Mouse (Mus musculus) olfactory bulb, adult 2 months (tissue): ENCODE data around the gene Pecr. TPM values are rescaled to one million over a fixed set of nuclear protein-coding genes. Genes with fewer than 3 reads are reported as not detected.
A peak's percentile ranks its signal among the peaks of the same experiment; 100 is the strongest.
"Not testable (repeated sequence)": the region's sequence is repeated elsewhere in the genome, so short reads cannot be mapped to it uniquely, and the experiment has no call there.

Experiments used
- H3K27ac ChIP-seq: fragments of 200-500 bp; 2 replicates; pipeline ENCODE4 v1.5.1; 2012; ENCODE audit warnings: low read depth, low read length; ENCODE audit not compliant: insufficient read depth
- H3K4me1 ChIP-seq: fragments of 200-500 bp; 2 replicates; pipeline ENCODE4 v1.6.1; 2012; ENCODE audit warnings: low read length; ENCODE audit not compliant: control insufficient read depth, insufficient read depth
- H3K4me3 ChIP-seq: fragments of 200-500 bp; 2 replicates; pipeline ENCODE4 v1.5.1; 2012; ENCODE audit warnings: mild to moderate bottlenecking, low read depth, low read length, moderate library complexity; ENCODE audit not compliant: insufficient read depth
- CTCF ChIP-seq: fragments of 200-500 bp; IDR thresholded peaks from 2 replicates; pipeline ENCODE4 v1.5.1; 2012; ENCODE audit warnings: low read depth, mild to moderate bottlenecking, low read length, moderate library complexity; ENCODE audit not compliant: insufficient read depth
- POLR2A ChIP-seq: fragments of 200-500 bp; IDR thresholded peaks from 2 replicates; pipeline ENCODE4 v1.6.1; 2012; ENCODE audit warnings: mild to moderate bottlenecking, low read depth, low read length, moderate library complexity; ENCODE audit not compliant: insufficient read depth
- WGBS: fragments of 180-500 bp; shearing (Covaris S2); methylation state at CpG from one replicate; pipeline ENCODE4 v1.1.7; 2018; 5-methylcytosine and 5-hydroxymethylcytosine counted together
- polyA plus RNA-seq: library from polyadenylated mRNA; stranded (reverse); fragments of >200 nt; gene quantifications from 2 replicates; pipeline ENCODE4 v1.2.4, GENCODE M21; 2012; ENCODE audit warnings: low replicate concordance; ENCODE audit not compliant: missing spikeins, insufficient read depth, insufficient read length

Pecr gene
- polyA plus RNA-seq, 1 experiment = not detected

GRCm38 (mm10) chr1:72256381-72257256 lies 27.5 kb downstream of the Pecr start:
- H3K27ac ChIP-seq = no peak overlapping the region

DNA sequence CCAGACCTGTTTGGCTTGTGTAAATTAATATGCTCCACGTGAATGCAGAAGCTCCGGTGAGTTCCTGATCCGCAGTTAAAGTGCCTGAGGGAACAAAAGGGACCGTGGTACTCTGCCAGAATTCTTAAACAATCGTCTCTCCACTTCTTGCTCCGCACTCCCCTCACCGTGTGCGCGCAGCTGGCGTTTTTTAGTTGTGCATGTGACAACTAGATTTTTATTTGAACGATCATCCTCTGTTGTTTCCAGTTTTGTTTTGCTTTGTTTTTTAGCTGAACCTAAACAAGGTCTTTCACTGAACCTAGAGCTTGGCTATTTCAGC lies 28.3 kb downstream of the Pecr start:
- TF ChIP-seq POLR2A (no peak), CTCF (no peak)
- Histone ChIP-seq H3K4me3 (no peak overlapping the region), H3K4me1 (peaks cover 5% of the 10 kb centered on the region), H3K27ac (peak overlapping the region; percentile 48; the same call in 1 of the 2 replicates)
- 20% methylated on average over 11 of the region's 11 CpGs for WGBS

More at GRCm38 (mm10) chr1:72256381-72257256, 27.5 kb downstream of the Pecr start:
- Histone ChIP-seq H3K4me3 (no peak overlapping the region), H3K4me1 (peaks cover 5% of the 10 kb centered on the region)
- WGBS = 73% methylated on average over 9 of the region's 9 CpGs
- TF ChIP-seq CTCF (no peak), POLR2A (no peak)

GRCm38 (mm10) chr1:72255062-72255853 lies 28.9 kb downstream of the Pecr start:
- H3K4me1 ChIP-seq = peaks cover 5% of the 10 kb centered on the region
- 7% methylated on average over 15 of the region's 15 CpGs for WGBS
- TF ChIP-seq CTCF (no peak), POLR2A (no peak)
- peak overlapping the region; percentile 56 for H3K4me3 ChIP-seq
- peak overlapping the region; percentile 48 for H3K27ac ChIP-seq

GRCm38 (mm10) chr1:72254545-72255061 lies 29.5 kb downstream of the Pecr start:
- H3K27ac ChIP-seq = peak overlapping the region; percentile 59; the same call in 1 of the 2 replicates
- H3K4me3 ChIP-seq = peak overlapping the region; percentile 56
- TF ChIP-seq CTCF (no peak), POLR2A (no peak)
- peaks cover 5% of the 10 kb centered on the region for H3K4me1 ChIP-seq
- WGBS = under 1% methylated on average over 35 of the region's 35 CpGs

GRCm38 (mm10) chr1:72253881-72254491 lies 30.1 kb downstream of the Pecr start:
- TF ChIP-seq POLR2A (no peak), CTCF (no peak)
- 30% methylated on average over 8 of the region's 11 CpGs for WGBS
- H3K4me3 ChIP-seq = no peak overlapping the region
- peaks cover 5% of the 10 kb centered on the region for H3K4me1 ChIP-seq
- H3K27ac ChIP-seq = no peak overlapping the region

- WGBS = 89% methylated on average over 1 of the region's 1 CpGs
- H3K4me3 ChIP-seq = no peak overlapping the region
- TF ChIP-seq POLR2A (no peak), CTCF (no peak)
- peaks cover 5% of the 10 kb centered on the region for H3K4me1 ChIP-seq
- H3K27ac ChIP-seq = no peak overlapping the region
Measured at GRCm38 (mm10) chr1:72251806-72252205, 32.3 kb downstream of the Pecr start.

DNA sequence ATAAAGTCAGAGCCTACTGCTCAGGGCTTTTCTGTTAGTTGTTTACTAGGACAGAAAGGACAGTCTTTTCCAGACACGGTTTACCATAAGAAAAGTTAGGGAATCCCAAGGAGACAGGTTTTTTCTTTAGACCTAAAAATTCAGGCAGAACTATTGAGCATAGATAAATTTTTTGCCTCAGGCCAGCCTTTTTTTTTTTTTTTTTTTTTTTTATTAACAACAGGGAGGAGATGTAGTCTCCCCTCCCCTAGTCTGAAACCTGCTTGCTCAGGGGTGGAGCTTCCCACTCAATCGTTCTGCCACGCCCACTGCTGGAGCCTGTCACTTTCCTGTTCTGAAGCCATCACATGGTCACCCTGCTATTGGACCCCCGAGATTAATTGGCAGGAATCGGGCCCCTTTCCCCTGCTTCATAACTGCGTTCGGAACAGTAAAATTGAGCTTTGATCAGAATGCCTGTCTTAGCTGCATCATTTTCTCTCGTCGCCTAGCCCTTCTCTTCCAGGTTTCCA lies 35.8 kb downstream of the Pecr start:
- 49% methylated on average over 9 of the region's 9 CpGs for WGBS
- H3K4me1 ChIP-seq, H3K4me3 ChIP-seq, H3K27ac ChIP-seq: not testable (repeated sequence)

GRCm38 (mm10) chr1:72244317-72245036 lies 39.6 kb downstream of the Pecr start:
- peak overlapping the region; percentile 97 for H3K27ac ChIP-seq
- TF ChIP-seq POLR2A (no peak), CTCF (no peak)
- 5% methylated on average over 12 of the region's 12 CpGs for WGBS

More at GRCm38 (mm10) chr1:72244317-72245036, 39.6 kb downstream of the Pecr start:
- Histone ChIP-seq H3K4me1 (no peaks in the 10 kb centered on the region), H3K4me3 (peak overlapping the region; percentile 61; the same call in 1 of the 2 replicates)
